25 mouse cellular contexts compared by ENCODE assay signal in the genomic region with DNA sequence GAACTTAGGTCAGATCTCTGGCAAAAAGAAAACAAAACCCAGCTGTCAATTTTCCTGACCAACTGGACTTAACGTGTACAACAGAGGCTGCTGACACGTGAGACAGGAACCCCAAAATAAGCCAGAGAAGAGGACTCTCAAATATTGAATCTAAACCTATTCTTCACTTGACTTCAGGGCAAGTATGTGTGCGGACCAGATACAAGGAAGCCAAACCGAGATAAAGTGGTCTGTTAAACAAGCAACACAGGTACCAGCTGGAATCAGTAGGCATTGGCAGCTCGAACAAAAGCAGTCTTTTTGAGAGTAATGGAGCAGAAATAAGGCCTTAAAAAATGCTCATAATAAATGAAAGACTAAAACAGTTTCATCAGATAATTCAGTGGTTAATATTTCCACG. TPM values are rescaled to one million over a fixed set of nuclear protein-coding genes. Genes with fewer than 3 reads are reported as not detected.
DNase-seq lines count a peak whose midpoint lies in the region; ATAC-seq and TF ChIP-seq lines count a peak whose summit lies in the region.
"Had no signal": no experiment of that assay in that cellular context is flagged by ENCODE, and none has a peak within 500 bp of the region (broad histone marks: within the 10 kb centered on the region; RNA-seq: fewer than 3 reads in every experiment).

No protein-coding gene starts in this region.

- no peaks in the 10 kb centered on the region for H3K27me3 ChIP-seq in liver, adult 2 months (ENCODE audit: control insufficient read depth, insufficient read depth, low read length)
- H3K27me3 ChIP-seq: CH12.LX; embryonic facial prominence, embryonic 12.5 days; forebrain, embryonic 13.5 days; forebrain, embryonic 15.5 days; Patski had no signal

- no peak for TF ChIP-seq POLR2A in liver, adult 2 months (IDR thresholded peaks at IDR 0.05; ENCODE audit: extremely low read depth, insufficient read depth, low read length)

- DNase-seq in gastrocnemius, adult 2 months = no peak
- no peak for DNase-seq in gastrocnemius, postnatal 10 days
- DNase-seq in liver, adult 2 months (ENCODE audit: extremely low read depth, low read depth, low spot score) = peak; percentile 66
- no peak for DNase-seq in liver
- peak; percentile 11 for DNase-seq in brain, adult 2 months (ENCODE audit: low read depth, low spot score)
- no peak for DNase-seq in adrenal gland, postnatal 4 days (ENCODE audit: low spot score in 2 of 2)
- DNase-seq in testis, postnatal 10 days (ENCODE audit: low spot score) = no peak
- DNase-seq: adrenal gland, adult 8-10 months; adrenal gland, postnatal 14 days; adrenal gland, postnatal 36 days; B cell, adult 2 months; cerebellum, adult 11-12 months; cerebellum, adult 2 months; cerebellum, adult 9-10 months; cerebellum, postnatal 10 days; cerebellum, postnatal 25 days had no signal

- intact Hi-C loops in gastrocnemius, adult 2 months (cut with DNase I) = no loop called here

- TF ChIP-seq CTCF in gastrocnemius, adult 2 months (IDR thresholded peaks at IDR 0.05) = no peak
- TF ChIP-seq CTCF in liver, adult 2 months (IDR thresholded peaks at IDR 0.05; ENCODE audit: low read depth, low read length) = no peak

- H3K79me2 ChIP-seq in liver, adult 2 months (ENCODE audit: control insufficient read depth, insufficient read depth, low read length) = peaks cover 18% of the 10 kb centered on the region; the same call in 1 of the 2 replicates

- H3K4me3 ChIP-seq in gastrocnemius, adult 2 months = no peak overlapping the region
- no peak overlapping the region for H3K4me3 ChIP-seq in liver, adult 2 months (ENCODE audit: insufficient read depth, low read depth, low read length)
- H3K4me3 ChIP-seq: embryonic facial prominence, embryonic 10.5 days; embryonic facial prominence, embryonic 12.5 days; forebrain, embryonic 13.5 days; forebrain, embryonic 15.5 days had no signal

- H3K4me1 ChIP-seq in liver, adult 2 months (ENCODE audit: control insufficient read depth, insufficient read depth, low read length) = peaks cover 20% of the 10 kb centered on the region
- H3K4me1 ChIP-seq: embryonic facial prominence, embryonic 12.5 days; forebrain, embryonic 15.5 days had no signal

- 54% methylated on average over 6 of the region's 6 CpGs for WGBS in liver, adult 2 months

- H3K9ac ChIP-seq in liver, adult 2 months (ENCODE audit: low read depth, low read length) = no peak overlapping the region
- H3K9ac ChIP-seq: embryonic facial prominence, embryonic 12.5 days; forebrain, embryonic 13.5 days; forebrain, embryonic 15.5 days had no signal

- H3K27ac ChIP-seq in gastrocnemius, adult 2 months = 0 out of 2 replicates have a peak overlapping the region, but pooled peaks have one; percentile 35
- H3K27ac ChIP-seq in liver, adult 2 months (replicated peaks; ENCODE audit: insufficient read depth, low read depth, low read length) = peak overlapping the region; percentile 54
- H3K27ac ChIP-seq: embryonic facial prominence, embryonic 10.5 days; embryonic facial prominence, embryonic 12.5 days; forebrain, embryonic 13.5 days; forebrain, embryonic 15.5 days had no signal

- H3K36me3 ChIP-seq in liver, adult 2 months (ENCODE audit: control insufficient read depth, insufficient read depth, low read length) = peaks cover 2% of the 10 kb centered on the region; the same call in 1 of the 2 replicates

- ATAC-seq in megakaryocyte-erythroid progenitor cell, adult 5-6 weeks (replicated peaks; ENCODE audit: low FRiP score, low TSS enrichment, poor library complexity, severe bottlenecking) = peak; percentile 83
- ATAC-seq: activated CD4-positive, CD25-positive, alpha-beta regulatory T cell, adult 4 months; CD4-positive, CD25-positive, alpha-beta regulatory T cell, adult 4 months; forebrain, embryonic 13.5 days; forebrain, embryonic 15.5 days; Patski had no signal

RNA-seq across cellular contexts. Expression of a gene that starts 25.6 kb away (rescaled TPM):
- total RNA-seq in gastrocnemius, adult 2 months (2021) = 10 to 100 TPM; 47.3 to 60.1 TPM
- total RNA-seq in gastrocnemius, postnatal 10 days (2021) = 10 to 100 TPM; 30.3 to 36.5 TPM
- 29.9 and 45.8 TPM in 2 replicates for total RNA-seq in liver, adult 2 months (2014; rRNA removed)
- 5.7 and 8.1 TPM in 2 replicates for polyA plus RNA-seq in liver, adult 2 months (2012; rRNA removed)
- total RNA-seq in megakaryocyte-erythroid progenitor cell, adult 5-6 weeks (2014; fragmentation: Nextera tagmentation) = 24.5 and 28.2 TPM in 2 replicates
- 42.6 and 56.8 TPM in 2 replicates for total RNA-seq in megakaryocyte-erythroid progenitor cell, adult 5-6 weeks (2017)
- total RNA-seq in adrenal gland, postnatal 4 days (2021) = 100 to 1,000 TPM in 1 of 2 experiments, 10 to 100 TPM in 1; 99.9 to 101 TPM

RNA-seq across cellular contexts. Expression of a gene that starts 25.6 kb away (rescaled TPM):
- 1 to 10 TPM; 5.3 to 7.4 TPM for total RNA-seq in gastrocnemius, adult 2 months (2021)
- total RNA-seq in gastrocnemius, postnatal 10 days (2021) = 1 to 10 TPM; 2.9 to 6.1 TPM
- total RNA-seq in liver, adult 2 months (2014; rRNA removed) = 4.9 and 6.5 TPM in 2 replicates
- 0.56 and 0.75 TPM in 2 replicates for polyA plus RNA-seq in liver, adult 2 months (2012; rRNA removed)
- total RNA-seq in megakaryocyte-erythroid progenitor cell, adult 5-6 weeks (2014; fragmentation: Nextera tagmentation) = 9.6 and 13.2 TPM in 2 replicates
- 14.9 and 22.9 TPM in 2 replicates for total RNA-seq in megakaryocyte-erythroid progenitor cell, adult 5-6 weeks (2017)
- 10 to 100 TPM; 44.0 to 47.0 TPM for total RNA-seq in adrenal gland, postnatal 4 days (2021)

Comparison
In these comparisons a context has a peak if more than half of its experiments do, and no peak if none do; other contexts are left out.
1. DNase-seq: peak in liver, adult 2 months (single experiment) and brain, adult 2 months (single experiment); none in gastrocnemius, adult 2 months (single experiment), gastrocnemius, postnatal 10 days (single experiment), liver (single experiment), adrenal gland, postnatal 4 days (0 of 2) and testis, postnatal 10 days (single experiment).